Mouse (Mus musculus) activated CD4-positive, CD25-positive, alpha-beta regulatory T cell, adult 4 months (primary cell): Measurements from ENCODE around the gene Ephx1. TPM values are rescaled to one million over a fixed set of nuclear protein-coding genes. Genes with fewer than 3 reads are reported as not detected.
A peak's percentile ranks its signal among the peaks of the same experiment; 100 is the strongest.
"Not testable (repeated sequence)": the region's sequence is repeated elsewhere in the genome, so short reads cannot be mapped to it uniquely, and the experiment has no call there.

Source experiments
- ATAC-seq: one replicate; pipeline ENCODE4 v1.8.0; 2017
- polyA plus RNA-seq, 2 experiments: library from polyadenylated mRNA; unstranded; fragments of 100-300 nt; shearing (Covaris generic); gene quantifications; one replicate each; pipeline ENCODE4 v1.2.1; 2017

Gene Ephx1
- polyA plus RNA-seq, 2 experiments from 2014 or later, result 125 to 176 TPM

- ATAC-seq, result no peak
These were observed 7.3 kb downstream of the Ephx1 start for GRCm38 (mm10) chr1:181013446-181013845.

GRCm38 (mm10) chr1:181012416-181012815, 8.3 kb downstream of the Ephx1 start:
- no peak for ATAC-seq

DNA sequence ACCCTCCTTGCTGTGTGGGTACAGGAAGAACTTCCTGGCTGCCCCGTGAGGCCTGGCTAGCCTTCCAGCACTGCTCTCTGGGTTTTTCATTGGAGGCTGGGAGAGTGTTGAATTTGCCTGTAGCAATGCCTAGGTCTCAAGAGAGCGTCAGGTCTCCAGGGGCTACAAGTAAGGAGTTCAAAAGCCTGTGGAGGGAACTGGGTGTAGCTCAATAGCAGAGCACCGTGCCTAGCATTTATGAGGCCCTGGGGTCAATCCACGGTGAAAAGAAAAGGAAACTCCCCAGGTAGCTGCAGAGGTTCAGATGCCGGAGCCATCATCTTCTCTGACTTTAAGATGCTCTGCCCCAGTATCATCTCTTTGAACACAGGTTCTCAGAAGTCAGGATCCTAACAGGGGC, 9.1 kb downstream of the Ephx1 start:
- no peak for ATAC-seq

- no peak for ATAC-seq
These were observed 10.4 kb downstream of the Ephx1 start for GRCm38 (mm10) chr1:181010171-181010932.

DNA sequence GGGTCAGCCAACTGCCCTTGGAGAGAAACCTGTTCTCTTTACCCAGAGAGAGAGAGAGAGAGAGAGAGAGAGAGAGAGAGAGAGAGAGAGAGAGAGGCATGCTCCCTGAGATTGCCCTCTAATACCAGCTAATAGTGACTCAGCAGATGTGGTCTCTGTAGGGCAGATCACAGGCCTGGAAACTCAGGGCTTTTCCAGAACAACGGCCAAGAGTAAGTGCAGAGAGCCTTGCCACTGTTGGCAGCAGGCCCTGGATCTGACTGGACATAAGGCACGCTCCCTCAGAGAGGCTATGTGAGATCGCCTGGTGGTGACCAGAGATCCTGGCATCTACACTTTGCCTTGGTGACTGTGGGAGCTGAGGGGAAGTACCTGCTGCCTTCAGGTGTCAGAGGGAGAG, 10.9 kb downstream of the Ephx1 start:
- ATAC-seq, result no peak

DNA sequence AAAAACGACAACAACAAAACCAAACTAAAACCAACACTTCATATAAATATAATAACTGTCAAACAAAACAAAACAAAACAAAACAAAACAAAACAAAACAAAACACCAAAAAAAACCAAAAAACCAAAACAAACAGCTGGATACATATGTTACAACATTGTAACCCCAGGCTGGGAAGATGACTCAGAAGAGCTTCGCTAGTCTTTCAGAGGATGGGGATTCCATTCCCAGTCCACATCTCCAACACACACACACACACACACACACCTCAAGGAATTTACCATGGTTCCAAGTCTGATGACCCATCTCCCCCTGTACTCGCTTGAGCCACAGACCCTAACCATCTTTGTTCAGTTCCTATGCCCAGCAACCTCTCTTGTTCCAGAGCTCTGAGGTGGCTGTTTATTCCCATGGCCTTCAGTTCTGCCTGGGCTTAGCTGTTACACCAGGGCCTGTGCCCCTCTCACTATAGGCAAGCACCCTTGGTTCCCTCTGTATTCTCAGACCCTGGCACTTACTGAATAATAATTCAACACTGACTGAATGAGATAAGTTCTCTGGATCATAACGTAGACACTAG, 11.6 kb downstream of the Ephx1 start:
- ATAC-seq, result no peak

DNA sequence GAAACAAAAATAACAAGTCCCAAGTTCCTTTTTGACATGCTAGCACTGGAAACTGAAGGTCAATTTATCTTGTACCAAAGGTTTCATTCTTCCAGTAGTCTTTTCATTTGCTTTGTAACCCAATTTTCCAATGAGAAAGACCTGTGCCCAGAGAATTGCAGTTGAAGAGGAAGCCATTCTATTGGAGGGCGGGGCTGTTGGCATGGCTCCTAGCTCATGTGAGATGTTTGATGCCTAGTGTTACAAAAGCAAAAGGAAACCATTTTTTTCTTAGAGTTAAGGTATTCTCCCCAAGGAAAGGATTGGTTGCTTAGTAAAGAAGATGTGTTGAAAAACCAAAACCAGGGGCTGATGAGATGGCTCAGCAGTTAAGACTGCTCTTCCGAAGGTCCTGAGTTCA, 12.4 kb downstream of the Ephx1 start:
- ATAC-seq, result no peak

- no peak for ATAC-seq
These were observed 12.9 kb downstream of the Ephx1 start for GRCm38 (mm10) chr1:181007831-181008230.

DNA sequence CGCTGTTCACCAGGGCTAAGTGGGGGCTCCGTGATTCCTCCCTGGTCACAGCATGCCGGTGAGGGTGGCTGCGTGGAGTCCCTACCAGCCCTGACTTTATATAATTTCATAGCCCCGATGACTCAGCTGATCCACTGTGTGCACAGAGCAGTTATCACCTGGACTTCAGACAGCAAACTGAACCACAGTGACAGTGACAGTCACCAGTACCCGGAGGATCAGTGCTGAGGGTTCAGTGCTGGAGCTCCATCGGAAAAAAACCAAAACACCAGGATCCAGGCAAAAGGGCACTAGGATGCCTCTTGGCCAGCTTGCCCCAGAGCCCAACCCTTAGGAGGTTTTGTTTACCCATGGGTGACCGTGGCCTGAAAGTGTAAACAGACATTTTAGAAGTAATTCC, 15.4 kb downstream of the Ephx1 start:
- no peak for ATAC-seq

DNA sequence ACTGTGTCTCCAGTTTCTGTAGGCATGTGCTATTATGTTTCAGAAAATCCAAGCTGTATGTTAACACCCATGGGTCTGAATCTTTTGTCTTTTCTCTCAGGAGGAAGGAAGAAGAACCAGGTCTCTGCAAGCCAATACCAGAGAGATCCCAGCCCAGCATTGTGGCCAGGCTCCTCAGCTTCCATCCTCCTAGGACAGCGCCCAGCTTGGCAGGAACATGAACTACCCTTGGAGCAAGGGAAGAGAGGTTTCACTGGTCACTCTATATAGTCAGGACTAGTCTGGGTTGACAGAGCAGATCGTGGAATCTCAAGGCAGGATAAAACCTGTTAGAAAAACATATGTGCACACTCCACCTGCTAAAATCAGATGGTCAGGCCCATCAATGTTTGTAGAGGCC, 16.9 kb downstream of the Ephx1 start:
- ATAC-seq, result no peak

DNA sequence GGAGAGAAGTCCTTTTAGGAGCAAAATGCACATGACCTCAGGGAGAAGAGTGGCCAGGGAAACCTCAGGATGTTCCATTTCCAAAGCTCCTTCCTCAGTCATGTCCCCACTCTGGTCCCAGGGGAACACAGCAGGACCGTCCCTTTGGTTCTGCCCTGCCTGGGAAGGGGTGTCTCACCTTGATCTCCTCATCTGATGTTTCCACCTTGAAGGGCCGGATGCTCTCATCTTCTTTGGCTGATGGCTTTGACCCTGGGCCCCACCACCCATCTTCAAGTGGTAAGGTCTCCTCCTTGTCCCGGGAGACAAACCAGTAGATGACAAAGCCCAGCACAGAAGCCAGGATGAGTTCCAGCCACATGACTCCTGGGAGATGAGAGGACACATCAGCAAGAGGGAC, 19.1 kb downstream of the Ephx1 start:
- ATAC-seq, result no peak

- no peak for ATAC-seq
These were observed 19.5 kb downstream of the Ephx1 start for GRCm38 (mm10) chr1:181001217-181001616.

- ATAC-seq, result no peak
These were observed 20.1 kb downstream of the Ephx1 start for GRCm38 (mm10) chr1:181000501-181001092.

- peak; percentile 47 for ATAC-seq
These were observed 28.6 kb downstream of the Ephx1 start for GRCm38 (mm10) chr1:180992142-180992541.

- no peak for ATAC-seq
These were observed 30.0 kb downstream of the Ephx1 start for GRCm38 (mm10) chr1:180990671-180991070.

DNA sequence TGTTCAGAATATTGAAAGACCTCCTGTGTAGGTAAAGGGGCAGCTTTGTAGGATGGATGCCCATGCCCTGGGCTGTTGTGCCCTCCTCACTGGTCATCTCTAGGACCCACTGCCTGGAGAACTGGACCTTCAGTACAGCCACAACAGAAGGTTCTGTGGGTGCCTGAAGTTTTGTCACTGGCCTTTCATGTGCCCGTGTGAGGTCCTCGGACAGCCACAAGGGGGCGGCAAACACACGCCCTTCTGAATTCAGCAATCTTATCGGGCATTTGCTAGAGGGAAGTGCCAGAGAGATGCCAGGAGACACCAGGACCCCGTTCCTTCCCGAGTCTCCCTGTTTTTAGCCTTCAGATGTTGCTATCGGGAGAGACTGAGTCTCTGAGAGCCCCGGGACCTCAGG, 32.9 kb downstream of the Ephx1 start:
- ATAC-seq, result peak; percentile 46

GRCm38 (mm10) chr1:180986701-180987100, 34.0 kb downstream of the Ephx1 start:
- no peak for ATAC-seq

GRCm38 (mm10) chr1:180981298-180982046, 39.2 kb downstream of the Ephx1 start:
- not testable (repeated sequence) for ATAC-seq

DNA sequence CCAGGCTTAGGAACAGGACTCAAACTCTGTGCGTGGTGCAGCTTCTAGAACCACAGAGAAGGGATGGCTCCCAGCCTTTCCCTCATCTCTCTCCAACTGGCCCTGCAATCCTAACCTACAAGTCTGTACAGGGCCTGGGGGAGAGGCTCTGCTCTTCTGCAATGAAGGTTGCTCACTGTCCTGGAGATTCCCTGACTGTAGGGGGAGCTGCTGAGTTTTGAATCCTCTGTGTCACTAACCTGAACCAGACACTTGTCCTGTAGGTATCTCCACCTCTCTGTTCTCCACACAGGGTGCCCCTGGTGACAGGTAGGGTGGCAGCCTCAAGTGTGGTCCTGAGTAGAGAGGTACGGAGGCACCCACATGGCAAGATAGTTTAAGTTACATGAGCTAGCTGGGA, 40.2 kb downstream of the Ephx1 start:
- ATAC-seq, result no peak

DNA sequence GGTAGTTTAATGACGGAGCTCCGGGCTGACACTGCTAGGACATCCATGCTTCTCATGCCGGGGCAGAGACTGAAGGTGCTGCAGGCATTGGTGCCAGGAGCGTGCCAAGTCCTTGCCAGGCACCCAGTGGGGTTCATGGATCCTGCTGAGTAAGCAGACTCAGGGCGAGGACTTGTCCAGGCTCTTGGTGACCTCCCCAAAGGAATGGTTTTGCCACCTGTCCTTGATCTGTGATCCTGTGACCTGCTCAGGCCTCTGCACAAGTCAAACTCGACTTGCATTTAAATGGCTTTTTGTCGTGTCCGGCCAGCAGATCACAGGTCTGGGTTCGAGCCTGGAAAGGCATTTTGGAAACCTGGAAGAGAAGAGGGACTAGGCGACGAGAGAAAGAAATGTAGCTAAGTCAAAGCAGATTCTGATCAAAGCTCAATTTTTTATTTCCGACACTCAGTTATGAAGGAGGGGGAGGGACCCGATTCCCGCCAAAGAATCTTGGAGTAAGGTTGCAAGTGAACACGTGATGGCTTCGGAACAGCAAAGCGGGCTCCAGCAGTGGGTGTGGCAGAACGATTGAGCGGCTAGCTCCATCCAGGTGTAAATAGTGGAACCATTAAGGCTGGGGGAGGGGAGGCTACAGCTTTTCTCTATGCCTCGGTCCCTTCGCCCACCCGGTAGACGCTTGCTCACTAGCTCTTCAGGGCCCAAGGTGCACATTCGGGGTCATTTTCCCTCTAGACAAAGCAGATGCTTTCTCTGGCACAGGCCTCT, 41.0 kb downstream of the Ephx1 start:
- ATAC-seq, result no peak

- no peak for ATAC-seq
These were observed 44.5 kb downstream of the Ephx1 start for GRCm38 (mm10) chr1:180976110-180976679.

GRCm38 (mm10) chr1:180974126-180974746, 46.5 kb downstream of the Ephx1 start:
- ATAC-seq, result peak; percentile 55
